Mouse (Mus musculus) liver, embryonic 11.5 days (tissue): ENCODE measurements around the gene Acvr1. TPM values are rescaled to one million over a fixed set of nuclear protein-coding genes. Genes with fewer than 3 reads are reported as not detected.
A peak's percentile ranks its signal among the peaks of the same experiment; 100 is the strongest.

Experiments
- ATAC-seq: fragments of 200-750 bp; cut with Nextera tagmentation; replicated peaks from 2 replicates; pipeline ENCODE4 v1.8.0; 2017; ENCODE audit warnings: moderate number of reproducible peaks, mild to moderate bottlenecking, moderate TSS enrichment, moderate library complexity; ENCODE audit not compliant: low FRiP score
- DNase-seq: peaks from one replicate; pipeline ENCODE4 v3.0.0-alpha.2; 2017; ENCODE audit warnings: low spot score
- H3K27ac ChIP-seq: fragments of 300-500 bp; sonication (generic); 2 replicates; pipeline ENCODE4 v1.5.1; 2014; ENCODE audit warnings: mild to moderate bottlenecking, low read depth, low read length, control low read depth
- H3K27me3 ChIP-seq: fragments of 300-500 bp; sonication (generic); replicated peaks from 2 replicates; pipeline ENCODE4 v1.6.1; 2014; ENCODE audit warnings: low read length, mixed read lengths; ENCODE audit not compliant: control insufficient read depth, insufficient read depth
- H3K36me3 ChIP-seq: fragments of 300-500 bp; sonication (generic); 2 replicates; pipeline ENCODE4 v1.6.1; 2014; ENCODE audit warnings: mild to moderate bottlenecking, low read length, moderate library complexity, mixed read lengths; ENCODE audit not compliant: control insufficient read depth, insufficient read depth
- H3K4me1 ChIP-seq: fragments of 300-500 bp; sonication (generic); replicated peaks from 2 replicates; pipeline ENCODE4 v1.6.1; 2014; ENCODE audit warnings: low read length, mixed read lengths; ENCODE audit not compliant: control insufficient read depth, insufficient read depth
- H3K4me2 ChIP-seq: fragments of 300-500 bp; sonication (generic); 2 replicates; pipeline ENCODE4 v1.6.1; 2014; ENCODE audit warnings: mild to moderate bottlenecking, control low read depth, moderate library complexity
- H3K4me3 ChIP-seq: fragments of 300-500 bp; sonication (generic); 2 replicates; pipeline ENCODE4 v1.5.1; 2014; ENCODE audit warnings: low read depth, low read length, control low read depth
- H3K9ac ChIP-seq: fragments of 300-500 bp; sonication (generic); 2 replicates; pipeline ENCODE4 v1.6.1; 2014; ENCODE audit warnings: low read depth, low read length, control low read depth
- H3K9me3 ChIP-seq: fragments of 300-500 bp; sonication (generic); 2 replicates; pipeline ENCODE4 v1.6.1; 2016; ENCODE audit warnings: low read length, inconsistent platforms, mixed read lengths; ENCODE audit not compliant: control insufficient read depth
- WGBS: fragments of 180-500 bp; shearing (Covaris S2); extraction: QIAGEN DNeasy Blood & Tissue Kit; methylation state at CpG from one replicate; pipeline ENCODE4 v1.1.7; 2014; 5-methylcytosine and 5-hydroxymethylcytosine counted together
- polyA plus RNA-seq: library from polyadenylated mRNA; unstranded; fragments of >200 nt; fragmentation: Nextera tagmentation; extraction: Ambion mirVana; gene quantifications from 2 replicates; pipeline ENCODE4 v1.2.1, GENCODE M21; 2014

Gene Acvr1
- polyA plus RNA-seq, 1 experiment from 2014 or later = 6.3 TPM

- ATAC-seq (no peak), DNase-seq (no peak)
- Histone ChIP-seq H3K4me3 (no peak overlapping the region), H3K4me2 (no peak overlapping the region), H3K4me1 (no peaks in the 10 kb centered on the region), H3K9me3 (no peaks in the 10 kb centered on the region), H3K36me3 (no peaks in the 10 kb centered on the region), H3K9ac (no peak overlapping the region), H3K27ac (no peak overlapping the region), H3K27me3 (no peaks in the 10 kb centered on the region)
- WGBS = 84% methylated on average over 17 of the region's 17 CpGs
These were observed 29.9 kb upstream of the Acvr1 start for GRCm38 (mm10) chr2:58596774-58597342.

- Histone ChIP-seq H3K4me1 (no peaks in the 10 kb centered on the region), H3K9ac (no peak overlapping the region), H3K36me3 (no peaks in the 10 kb centered on the region), H3K4me2 (no peak overlapping the region), H3K27me3 (no peaks in the 10 kb centered on the region), H3K9me3 (no peaks in the 10 kb centered on the region), H3K4me3 (no peak overlapping the region), H3K27ac (peak overlapping the region; percentile 19; the same call in 1 of the 2 replicates)
- 53% methylated on average over 9 of the region's 9 CpGs for WGBS
- no peak for DNase-seq
- ATAC-seq = no peak
These were observed 28.4 kb upstream of the Acvr1 start for GRCm38 (mm10) chr2:58595350-58595749.

- no peak overlapping the region for H3K4me2 ChIP-seq
- no peak for ATAC-seq
- DNase-seq = no peak
- H3K27ac ChIP-seq = no peak overlapping the region
- H3K9me3 ChIP-seq = no peaks in the 10 kb centered on the region
- WGBS = 88% methylated on average over 1 of the region's 1 CpGs
- H3K36me3 ChIP-seq = no peaks in the 10 kb centered on the region
- no peak overlapping the region for H3K4me3 ChIP-seq
- no peak overlapping the region for H3K9ac ChIP-seq
- H3K27me3 ChIP-seq = no peaks in the 10 kb centered on the region
- H3K4me1 ChIP-seq = no peaks in the 10 kb centered on the region
These were observed 23.1 kb upstream of the Acvr1 start for GRCm38 (mm10) chr2:58590055-58590454.

- Histone ChIP-seq H3K36me3 (no peaks in the 10 kb centered on the region), H3K9me3 (no peaks in the 10 kb centered on the region), H3K4me1 (no peaks in the 10 kb centered on the region), H3K27me3 (no peaks in the 10 kb centered on the region), H3K9ac (no peak overlapping the region), H3K4me2 (no peak overlapping the region), H3K4me3 (no peak overlapping the region), H3K27ac (no peak overlapping the region)
- DNase-seq (no peak), ATAC-seq (no peak)
- WGBS = 77% methylated on average over 4 of the region's 4 CpGs
These were observed 22.7 kb upstream of the Acvr1 start for GRCm38 (mm10) chr2:58589637-58590036.

GRCm38 (mm10) chr2:58586311-58586710 is 19.4 kb upstream of the Acvr1 start:
- no peaks in the 10 kb centered on the region for H3K9me3 ChIP-seq
- H3K27ac ChIP-seq = no peak overlapping the region
- H3K4me3 ChIP-seq = no peak overlapping the region
- no peaks in the 10 kb centered on the region for H3K36me3 ChIP-seq
- H3K27me3 ChIP-seq = no peaks in the 10 kb centered on the region
- no peaks in the 10 kb centered on the region; the same call in 1 of the 2 replicates for H3K4me1 ChIP-seq
- no peak for ATAC-seq
- WGBS = 77% methylated on average over 10 of the region's 10 CpGs
- no peak overlapping the region for H3K9ac ChIP-seq
- H3K4me2 ChIP-seq = no peak overlapping the region
- DNase-seq = no peak

GRCm38 (mm10) chr2:58574167-58574566 is 7.2 kb upstream of the Acvr1 start:
- Histone ChIP-seq H3K27ac (no peak overlapping the region), H3K27me3 (no peaks in the 10 kb centered on the region), H3K4me1 (peaks cover under 1% of the 10 kb centered on the region; the same call in 1 of the 2 replicates), H3K4me3 (no peak overlapping the region), H3K36me3 (no peaks in the 10 kb centered on the region), H3K9ac (no peak overlapping the region), H3K4me2 (no peak overlapping the region), H3K9me3 (no peaks in the 10 kb centered on the region)
- no peak for DNase-seq
- ATAC-seq = no peak
- WGBS = 84% methylated on average over 2 of the region's 2 CpGs

- H3K27me3 ChIP-seq = 0 out of 2 replicates have a peak, but pooled peaks cover 2% of the 10 kb centered on the region
- ATAC-seq = no peak
- H3K4me3 ChIP-seq = no peak overlapping the region; the same call in 1 of the 2 replicates
- H3K4me2 ChIP-seq = peak overlapping the region; percentile 80
- no peak overlapping the region for H3K9ac ChIP-seq
- no peak for DNase-seq
- no peaks in the 10 kb centered on the region for H3K36me3 ChIP-seq
- no peaks in the 10 kb centered on the region for H3K9me3 ChIP-seq
- peaks cover 16% of the 10 kb centered on the region for H3K4me1 ChIP-seq
- H3K27ac ChIP-seq = no peak overlapping the region; the same call in 1 of the 2 replicates
- 67% methylated on average over 4 of the region's 4 CpGs for WGBS
These were observed 2.1 kb upstream of the Acvr1 start for GRCm38 (mm10) chr2:58568841-58569645.

- H3K9ac ChIP-seq = peak overlapping the region; percentile 73; the same call in 1 of the 2 replicates
- H3K36me3 ChIP-seq = no peaks in the 10 kb centered on the region
- 15% methylated on average over 12 of the region's 12 CpGs for WGBS
- ATAC-seq = no peak
- no peak for DNase-seq
- H3K27ac ChIP-seq = peak overlapping the region; percentile 89
- H3K4me2 ChIP-seq = peak overlapping the region; percentile 80
- H3K4me1 ChIP-seq = peaks cover 16% of the 10 kb centered on the region
- peak overlapping the region; percentile 78 for H3K4me3 ChIP-seq
- H3K9me3 ChIP-seq = no peaks in the 10 kb centered on the region
- 0 out of 2 replicates have a peak, but pooled peaks cover 2% of the 10 kb centered on the region for H3K27me3 ChIP-seq
These were observed 1.1 kb upstream of the Acvr1 start for GRCm38 (mm10) chr2:58567866-58568719.
